Mouse (Mus musculus): Measurements from ENCODE around the gene Vapb. TPM values are rescaled to one million over a fixed set of nuclear protein-coding genes. Genes with fewer than 3 reads are reported as not detected.

The Vapb gene
- polyA plus RNA-seq, 1 experiment from 2014 or later: 14.8 TPM

GRCm38 (mm10) chr2:173744070-173744815 lies 6.9 kb downstream of the Vapb start:
- 0 out of 2 replicates have a peak, but pooled peaks cover 2% of the 10 kb centered on the region for H3K36me3 ChIP-seq (ENCODE audit: control insufficient read depth, insufficient read depth, low read length)
- WGBS: 91% methylated on average over 7 of the region's 7 CpGs
- no peaks in the 10 kb centered on the region for H3K27me3 ChIP-seq (ENCODE audit: control insufficient read depth, insufficient read depth, low read length)
- no peak overlapping the region for H3K27ac ChIP-seq (replicated peaks; ENCODE audit: low read depth, low read length)
- no peak for DNase-seq
- H3K4me1 ChIP-seq (ENCODE audit: control insufficient read depth, insufficient read depth, low read length): no peaks in the 10 kb centered on the region
- no peak overlapping the region for H3K9ac ChIP-seq (replicated peaks; ENCODE audit: low read length)
- ATAC-seq (ENCODE audit: low FRiP score, low TSS enrichment): no peak
- no peak overlapping the region for H3K4me2 ChIP-seq (ENCODE audit: low read length)
- 0 out of 2 replicates have a peak, but pooled peaks cover 3% of the 10 kb centered on the region for H3K9me3 ChIP-seq (ENCODE audit: control insufficient read depth, low read length)
- no peak overlapping the region for H3K4me3 ChIP-seq (replicated peaks; ENCODE audit: low read depth, low read length)

- H3K27ac ChIP-seq (replicated peaks; ENCODE audit: low read depth, low read length): no peak overlapping the region
- no peaks in the 10 kb centered on the region for H3K27me3 ChIP-seq (ENCODE audit: control insufficient read depth, insufficient read depth, low read length)
- no peak overlapping the region for H3K9ac ChIP-seq (replicated peaks; ENCODE audit: low read length)
- H3K9me3 ChIP-seq (ENCODE audit: control insufficient read depth, low read length): 0 out of 2 replicates have a peak, but pooled peaks cover 3% of the 10 kb centered on the region
- 92% methylated on average over 2 of the region's 2 CpGs for whole genome bisulfite sequencing
- no peaks in the 10 kb centered on the region for H3K4me1 ChIP-seq (ENCODE audit: control insufficient read depth, insufficient read depth, low read length)
- no peak overlapping the region for H3K4me2 ChIP-seq (ENCODE audit: low read length)
- ATAC-seq (ENCODE audit: low FRiP score, low TSS enrichment) (no peak), DNase-seq (no peak)
- 0 out of 2 replicates have a peak, but pooled peaks cover 2% of the 10 kb centered on the region for H3K36me3 ChIP-seq (ENCODE audit: control insufficient read depth, insufficient read depth, low read length)
- no peak overlapping the region for H3K4me3 ChIP-seq (replicated peaks; ENCODE audit: low read depth, low read length)
Measured at GRCm38 (mm10) chr2:173748961-173749659, 11.8 kb downstream of the Vapb start.

GRCm38 (mm10) chr2:173755433-173756144 lies 18.3 kb downstream of the Vapb start:
- Histone ChIP-seq H3K4me3 (replicated peaks; ENCODE audit: low read depth, low read length) (no peak overlapping the region), H3K9me3 (ENCODE audit: control insufficient read depth, low read length) (no peaks in the 10 kb centered on the region), H3K27me3 (ENCODE audit: control insufficient read depth, insufficient read depth, low read length) (no peaks in the 10 kb centered on the region), H3K36me3 (ENCODE audit: control insufficient read depth, insufficient read depth, low read length) (no peaks in the 10 kb centered on the region), H3K4me1 (ENCODE audit: control insufficient read depth, insufficient read depth, low read length) (peaks cover 22% of the 10 kb centered on the region), H3K4me2 (ENCODE audit: low read length) (no peak overlapping the region), H3K27ac (replicated peaks; ENCODE audit: low read depth, low read length) (peak overlapping the region; percentile 56), H3K9ac (replicated peaks; ENCODE audit: low read length) (no peak overlapping the region)
- WGBS: 20% methylated on average over 8 of the region's 8 CpGs
- DNase-seq (peak; percentile 31), ATAC-seq (ENCODE audit: low FRiP score, low TSS enrichment) (no peak)

- H3K4me3 ChIP-seq (replicated peaks; ENCODE audit: low read depth, low read length): no peak overlapping the region
- peaks cover 26% of the 10 kb centered on the region for H3K4me1 ChIP-seq (ENCODE audit: control insufficient read depth, insufficient read depth, low read length)
- no peak overlapping the region for H3K9ac ChIP-seq (replicated peaks; ENCODE audit: low read length)
- H3K27me3 ChIP-seq (ENCODE audit: control insufficient read depth, insufficient read depth, low read length): no peaks in the 10 kb centered on the region
- no peak for DNase-seq
- H3K27ac ChIP-seq (replicated peaks; ENCODE audit: low read depth, low read length): no peak overlapping the region
- no peaks in the 10 kb centered on the region for H3K9me3 ChIP-seq (ENCODE audit: control insufficient read depth, low read length)
- no peaks in the 10 kb centered on the region for H3K36me3 ChIP-seq (ENCODE audit: control insufficient read depth, insufficient read depth, low read length)
- no peak for ATAC-seq (ENCODE audit: low FRiP score, low TSS enrichment)
- whole genome bisulfite sequencing: 89% methylated on average over 8 of the region's 8 CpGs
- no peak overlapping the region for H3K4me2 ChIP-seq (ENCODE audit: low read length)
Measured at GRCm38 (mm10) chr2:173757624-173758155, 20.4 kb downstream of the Vapb start.

GRCm38 (mm10) chr2:173760607-173761006 lies 23.3 kb downstream of the Vapb start:
- Histone ChIP-seq H3K36me3 (ENCODE audit: control insufficient read depth, insufficient read depth, low read length) (no peaks in the 10 kb centered on the region), H3K27me3 (ENCODE audit: control insufficient read depth, insufficient read depth, low read length) (no peaks in the 10 kb centered on the region), H3K9me3 (ENCODE audit: control insufficient read depth, low read length) (no peaks in the 10 kb centered on the region), H3K4me1 (ENCODE audit: control insufficient read depth, insufficient read depth, low read length) (peaks cover 24% of the 10 kb centered on the region), H3K27ac (replicated peaks; ENCODE audit: low read depth, low read length) (no peak overlapping the region), H3K9ac (replicated peaks; ENCODE audit: low read length) (no peak overlapping the region), H3K4me3 (replicated peaks; ENCODE audit: low read depth, low read length) (no peak overlapping the region), H3K4me2 (ENCODE audit: low read length) (no peak overlapping the region)
- 84% methylated on average over 6 of the region's 6 CpGs for WGBS
- ATAC-seq (ENCODE audit: low FRiP score, low TSS enrichment) (no peak), DNase-seq (no peak)

- no peaks in the 10 kb centered on the region for H3K9me3 ChIP-seq (ENCODE audit: control insufficient read depth, low read length)
- DNase-seq (no peak), ATAC-seq (ENCODE audit: low FRiP score, low TSS enrichment) (no peak)
- H3K27me3 ChIP-seq (ENCODE audit: control insufficient read depth, insufficient read depth, low read length): no peaks in the 10 kb centered on the region
- WGBS: 54% methylated on average over 3 of the region's 3 CpGs
- no peak overlapping the region for H3K9ac ChIP-seq (replicated peaks; ENCODE audit: low read length)
- H3K4me2 ChIP-seq (ENCODE audit: low read length): no peak overlapping the region
- H3K4me3 ChIP-seq (replicated peaks; ENCODE audit: low read depth, low read length): no peak overlapping the region
- no peak overlapping the region; the same call in 1 of the 2 replicates for H3K27ac ChIP-seq (replicated peaks; ENCODE audit: low read depth, low read length)
- H3K36me3 ChIP-seq (ENCODE audit: control insufficient read depth, insufficient read depth, low read length): no peaks in the 10 kb centered on the region
- peaks cover 34% of the 10 kb centered on the region for H3K4me1 ChIP-seq (ENCODE audit: control insufficient read depth, insufficient read depth, low read length)
Measured at GRCm38 (mm10) chr2:173764629-173765028, 27.3 kb downstream of the Vapb start.

GRCm38 (mm10) chr2:173767959-173768595 lies 30.8 kb downstream of the Vapb start:
- WGBS: 79% methylated on average over 8 of the region's 8 CpGs
- 0 out of 2 replicates have a peak, but pooled peaks cover 2% of the 10 kb centered on the region for H3K36me3 ChIP-seq (ENCODE audit: control insufficient read depth, insufficient read depth, low read length)
- no peak overlapping the region for H3K27ac ChIP-seq (replicated peaks; ENCODE audit: low read depth, low read length)
- ATAC-seq (ENCODE audit: low FRiP score, low TSS enrichment): no peak
- no peaks in the 10 kb centered on the region for H3K27me3 ChIP-seq (ENCODE audit: control insufficient read depth, insufficient read depth, low read length)
- H3K4me1 ChIP-seq (ENCODE audit: control insufficient read depth, insufficient read depth, low read length): peaks cover 29% of the 10 kb centered on the region
- no peak for DNase-seq
- H3K9me3 ChIP-seq (ENCODE audit: control insufficient read depth, low read length): no peaks in the 10 kb centered on the region
- H3K9ac ChIP-seq (replicated peaks; ENCODE audit: low read length): no peak overlapping the region
- H3K4me2 ChIP-seq (ENCODE audit: low read length): no peak overlapping the region
- no peak overlapping the region for H3K4me3 ChIP-seq (replicated peaks; ENCODE audit: low read depth, low read length)

GRCm38 (mm10) chr2:173769183-173769582 lies 31.9 kb downstream of the Vapb start:
- H3K27ac ChIP-seq (replicated peaks; ENCODE audit: low read depth, low read length): peak overlapping the region; percentile 67; the same call in 1 of the 2 replicates
- DNase-seq: no peak
- no peak overlapping the region for H3K9ac ChIP-seq (replicated peaks; ENCODE audit: low read length)
- no peaks in the 10 kb centered on the region for H3K9me3 ChIP-seq (ENCODE audit: control insufficient read depth, low read length)
- H3K36me3 ChIP-seq (ENCODE audit: control insufficient read depth, insufficient read depth, low read length): 0 out of 2 replicates have a peak, but pooled peaks cover 2% of the 10 kb centered on the region
- ATAC-seq (ENCODE audit: low FRiP score, low TSS enrichment): no peak
- H3K4me1 ChIP-seq (ENCODE audit: control insufficient read depth, insufficient read depth, low read length): peaks cover 38% of the 10 kb centered on the region
- H3K27me3 ChIP-seq (ENCODE audit: control insufficient read depth, insufficient read depth, low read length): no peaks in the 10 kb centered on the region
- H3K4me2 ChIP-seq (ENCODE audit: low read length): no peak overlapping the region
- H3K4me3 ChIP-seq (replicated peaks; ENCODE audit: low read depth, low read length): no peak overlapping the region
- 33% methylated on average over 10 of the region's 10 CpGs for WGBS

Measured in midbrain, embryonic 14.5 days (tissue).